Comparison of ENCODE assay signal across 9 mouse cellular contexts in genomic region chr7:127656946-127657345, GRCm38 (mm10). TPM values are rescaled to one million over a fixed set of nuclear protein-coding genes. Genes with fewer than 3 reads are reported as not detected.
DNase-seq lines count a peak whose midpoint lies in the region; ATAC-seq and TF ChIP-seq lines count a peak whose summit lies in the region.
"Had no signal": no experiment of that assay in that cellular context is flagged by ENCODE, and none has a peak within 500 bp of the region (broad histone marks: within the 10 kb centered on the region; RNA-seq: fewer than 3 reads in every experiment).

No protein-coding gene starts in this region.

- H3K4me3 ChIP-seq in forebrain, embryonic 11.5 days (ENCODE audit: low read depth, low read length): no peak overlapping the region
- H3K4me3 ChIP-seq in forebrain, embryonic 13.5 days: no peak overlapping the region
- no peak overlapping the region for H3K4me3 ChIP-seq in neural tube, embryonic 15.5 days (replicated peaks)
- H3K4me3 ChIP-seq: limb, embryonic 15.5 days had no signal

- no peaks in the 10 kb centered on the region for H3K4me1 ChIP-seq in forebrain, embryonic 11.5 days (replicated peaks; ENCODE audit: control insufficient read depth, insufficient read depth, low read length)
- H3K4me1 ChIP-seq in forebrain, embryonic 13.5 days: no peaks in the 10 kb centered on the region
- H3K4me1 ChIP-seq in neural tube, embryonic 15.5 days: peaks cover 4% of the 10 kb centered on the region

- no peaks in the 10 kb centered on the region for H3K27me3 ChIP-seq in forebrain, embryonic 11.5 days (ENCODE audit: control insufficient read depth, insufficient read depth, low read length)
- H3K27me3 ChIP-seq in forebrain, embryonic 13.5 days: no peaks in the 10 kb centered on the region
- no peaks in the 10 kb centered on the region for H3K27me3 ChIP-seq in neural tube, embryonic 15.5 days (replicated peaks)
- H3K27me3 ChIP-seq: limb, embryonic 15.5 days had no signal

- peak; percentile 75 for DNase-seq in forebrain, embryonic 11.5 days (ENCODE audit: low spot score)
- DNase-seq in neural tube, embryonic 10.5 days (ENCODE audit: extremely low spot score, low spot score): peak; percentile 78
- peak; percentile 56 for DNase-seq in brain, embryonic 14.5 days (ENCODE audit: low read depth)
- peak; percentile 51 for DNase-seq in gastrocnemius, postnatal 14 days
- peak; percentile 24 to 50 for DNase-seq in lung, adult 18-20 months
- DNase-seq in spleen, postnatal 14 days (ENCODE audit: low spot score in 2 of 2): peak; percentile 55 to 76

- H3K4me2 ChIP-seq in forebrain, embryonic 11.5 days (ENCODE audit: low read depth, low read length, severe bottlenecking): no peak overlapping the region
- no peak overlapping the region for H3K4me2 ChIP-seq in forebrain, embryonic 13.5 days
- H3K4me2 ChIP-seq in neural tube, embryonic 15.5 days: no peak overlapping the region
- H3K4me2 ChIP-seq: limb, embryonic 15.5 days had no signal

- WGBS in forebrain, embryonic 11.5 days: 35% methylated on average over 4 of the region's 4 CpGs
- 43% methylated on average over 4 of the region's 4 CpGs for WGBS in forebrain, embryonic 13.5 days
- WGBS in neural tube, embryonic 15.5 days: 35% methylated on average over 4 of the region's 4 CpGs

- ATAC-seq in forebrain, embryonic 11.5 days (replicated peaks; ENCODE audit: low FRiP score): no peak
- no peak for ATAC-seq in forebrain, embryonic 13.5 days
- ATAC-seq in neural tube, embryonic 15.5 days (ENCODE audit: low FRiP score): no peak

- H3K9me3 ChIP-seq in forebrain, embryonic 11.5 days (ENCODE audit: control insufficient read depth, low read length): no peaks in the 10 kb centered on the region
- no peaks in the 10 kb centered on the region; the same call in 1 of the 2 replicates for H3K9me3 ChIP-seq in forebrain, embryonic 13.5 days (replicated peaks)
- H3K9me3 ChIP-seq in neural tube, embryonic 15.5 days (replicated peaks): no peaks in the 10 kb centered on the region
- H3K9me3 ChIP-seq: limb, embryonic 15.5 days had no signal

- TF ChIP-seq CTCF in brain, embryonic 14.5 days (IDR thresholded peaks at IDR 0.05; ENCODE audit: borderline replicate concordance, extremely low read depth, insufficient read depth, insufficient read length): peak; percentile 61; the same call in 1 of the 2 replicates

- TF ChIP-seq POLR2A in brain, embryonic 14.5 days (IDR thresholded peaks at IDR 0.05; ENCODE audit: borderline replicate concordance, extremely low read depth, insufficient read depth, insufficient read length, poor library complexity, severe bottlenecking): no peak

- intact Hi-C loops in gastrocnemius, postnatal 14 days (cut with DNase I; ENCODE audit: low total_unique reads): no loop called here

- no peak overlapping the region for H3K27ac ChIP-seq in forebrain, embryonic 11.5 days (ENCODE audit: low read depth, low read length)
- no peak overlapping the region for H3K27ac ChIP-seq in forebrain, embryonic 13.5 days
- H3K27ac ChIP-seq in neural tube, embryonic 15.5 days (replicated peaks): no peak overlapping the region
- H3K27ac ChIP-seq: limb, embryonic 15.5 days had no signal

- no peak overlapping the region for H3K9ac ChIP-seq in forebrain, embryonic 11.5 days (ENCODE audit: low read length)
- H3K9ac ChIP-seq in forebrain, embryonic 13.5 days: no peak overlapping the region
- H3K9ac ChIP-seq in neural tube, embryonic 15.5 days (replicated peaks): no peak overlapping the region
- H3K9ac ChIP-seq: limb, embryonic 15.5 days had no signal

- H3K36me3 ChIP-seq in forebrain, embryonic 11.5 days (ENCODE audit: control insufficient read depth, insufficient read depth, low read length): no peaks in the 10 kb centered on the region
- peaks cover 7% of the 10 kb centered on the region; the same call in 1 of the 2 replicates for H3K36me3 ChIP-seq in forebrain, embryonic 13.5 days (ENCODE audit: poor library complexity, severe bottlenecking)
- H3K36me3 ChIP-seq in neural tube, embryonic 15.5 days: peaks cover 4% of the 10 kb centered on the region; the same call in 1 of the 2 replicates

RNA-seq across cellular contexts. Expression of gene Zfp629, which starts 41.3 kb away (rescaled TPM):
- polyA plus RNA-seq in forebrain, embryonic 11.5 days (2014; fragmentation: Nextera tagmentation; extraction: Ambion mirVana): 33.4 and 36.6 TPM in 2 replicates
- polyA plus RNA-seq in forebrain, embryonic 13.5 days (2015; fragmentation: Nextera tagmentation; extraction: Ambion mirVana): 18.6 and 22.0 TPM in 2 replicates
- polyA plus RNA-seq in neural tube, embryonic 15.5 days (2015; fragmentation: Nextera tagmentation; extraction: Ambion mirVana): 14.5 and 15.8 TPM in 2 replicates
- polyA plus RNA-seq in brain, embryonic 14.5 days (2012; rRNA removed): 38.7 and 44.4 TPM in 2 replicates
- 1 to 10 TPM; 6.7 to 8.3 TPM for total RNA-seq in gastrocnemius, postnatal 14 days (2021)

RNA-seq across cellular contexts. Expression of gene Bcl7c, which starts 51.8 kb away (rescaled TPM):
- 59.5 and 65.8 TPM in 2 replicates for polyA plus RNA-seq in forebrain, embryonic 11.5 days (2014; fragmentation: Nextera tagmentation; extraction: Ambion mirVana)
- 36.6 and 40.8 TPM in 2 replicates for polyA plus RNA-seq in forebrain, embryonic 13.5 days (2015; fragmentation: Nextera tagmentation; extraction: Ambion mirVana)
- 49.5 and 62.9 TPM in 2 replicates for polyA plus RNA-seq in neural tube, embryonic 15.5 days (2015; fragmentation: Nextera tagmentation; extraction: Ambion mirVana)
- polyA plus RNA-seq in brain, embryonic 14.5 days (2012; rRNA removed): 51.0 and 78.6 TPM in 2 replicates
- total RNA-seq in gastrocnemius, postnatal 14 days (2021): 10 to 100 TPM; 44.8 to 65.7 TPM

RNA-seq across cellular contexts. Expression of gene Ctf1, which starts 55.6 kb away (rescaled TPM):
- 7.2 and 9.5 TPM in 2 replicates for polyA plus RNA-seq in forebrain, embryonic 11.5 days (2014; fragmentation: Nextera tagmentation; extraction: Ambion mirVana)
- 3.8 and 4.4 TPM in 2 replicates for polyA plus RNA-seq in forebrain, embryonic 13.5 days (2015; fragmentation: Nextera tagmentation; extraction: Ambion mirVana)
- polyA plus RNA-seq in neural tube, embryonic 15.5 days (2015; fragmentation: Nextera tagmentation; extraction: Ambion mirVana): 3.6 and 6.2 TPM in 2 replicates
- polyA plus RNA-seq in brain, embryonic 14.5 days (2012; rRNA removed): 8.0 and 12.2 TPM in 2 replicates
- 10 to 100 TPM; 12.1 to 14.6 TPM for total RNA-seq in gastrocnemius, postnatal 14 days (2021)
